Mouse (Mus musculus): ENCODE measurements around the gene E130308A19Rik. TPM values are rescaled to one million over a fixed set of nuclear protein-coding genes. Genes with fewer than 3 reads are reported as not detected.

The E130308A19Rik gene
- polyA plus RNA-seq, 1 experiment from 2014 or later: 30.5 TPM

DNA sequence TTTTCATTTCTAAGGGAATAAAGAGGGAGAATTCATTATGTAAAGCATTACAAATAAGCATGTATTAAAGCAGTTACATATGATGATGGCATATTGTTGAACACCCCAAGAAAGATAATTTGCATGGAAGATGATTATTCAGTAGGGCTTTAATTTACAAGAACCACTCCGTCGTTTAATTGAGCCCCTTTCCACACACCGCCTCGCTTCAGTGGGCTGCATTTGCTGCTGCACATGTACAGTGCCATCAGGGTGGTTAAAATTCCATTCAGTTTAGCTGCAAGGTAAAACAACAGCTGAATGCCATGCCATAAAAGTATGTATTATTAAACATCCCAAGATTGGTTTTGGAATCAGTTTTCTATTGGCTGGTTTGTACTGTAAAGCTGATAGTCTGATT is 19.0 kb downstream of the E130308A19Rik start:
- H3K4me1 ChIP-seq (ENCODE audit: control insufficient read depth, insufficient read depth, low read length): peaks cover 16% of the 10 kb centered on the region
- H3K36me3 ChIP-seq (ENCODE audit: control insufficient read depth, insufficient read depth, low read length): no peaks in the 10 kb centered on the region
- no peak overlapping the region for H3K4me3 ChIP-seq (ENCODE audit: low read depth, low read length)
- no peaks in the 10 kb centered on the region for H3K27me3 ChIP-seq (ENCODE audit: control insufficient read depth, insufficient read depth, low read length)
- H3K27ac ChIP-seq (ENCODE audit: low read depth, low read length): no peak overlapping the region
- no peak overlapping the region for H3K9ac ChIP-seq (ENCODE audit: low read depth, low read length)
- no peak for ATAC-seq (replicated peaks; ENCODE audit: insufficient number of reproducible peaks, low FRiP score, low TSS enrichment)
- WGBS (ENCODE audit: insufficient replicate concordance): 88% methylated on average over 4 of the region's 4 CpGs
- H3K4me2 ChIP-seq: no peak overlapping the region
- H3K9me3 ChIP-seq (replicated peaks; ENCODE audit: control insufficient read depth, low read length): no peaks in the 10 kb centered on the region

DNA sequence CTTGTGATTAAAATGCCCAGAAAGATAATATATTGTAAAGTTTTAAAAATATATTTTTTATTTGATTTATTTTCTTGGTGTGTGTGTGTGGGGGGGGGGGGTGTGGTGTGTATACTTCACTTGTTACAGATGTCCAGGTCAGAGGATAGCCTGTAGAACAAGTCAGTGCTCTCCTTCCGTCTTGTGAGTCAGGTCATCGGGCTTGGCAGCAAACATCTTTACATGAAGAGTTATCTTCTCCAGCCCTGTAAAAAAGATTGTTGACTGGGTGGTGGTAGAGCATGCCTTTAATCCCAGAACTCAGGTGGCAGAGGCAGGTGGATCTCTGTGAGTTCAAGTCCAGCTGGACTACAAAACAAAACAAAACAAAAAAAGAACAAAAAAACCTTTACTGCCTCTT is 19.6 kb downstream of the E130308A19Rik start:
- no peaks in the 10 kb centered on the region for H3K36me3 ChIP-seq (ENCODE audit: control insufficient read depth, insufficient read depth, low read length)
- ATAC-seq (replicated peaks; ENCODE audit: insufficient number of reproducible peaks, low FRiP score, low TSS enrichment): no peak
- peaks cover 11% of the 10 kb centered on the region for H3K4me1 ChIP-seq (ENCODE audit: control insufficient read depth, insufficient read depth, low read length)
- H3K27ac ChIP-seq (ENCODE audit: low read depth, low read length): no peak overlapping the region
- no peaks in the 10 kb centered on the region for H3K27me3 ChIP-seq (ENCODE audit: control insufficient read depth, insufficient read depth, low read length)
- no peak overlapping the region for H3K4me3 ChIP-seq (ENCODE audit: low read depth, low read length)
- 83% methylated on average over 2 of the region's 2 CpGs for WGBS (ENCODE audit: insufficient replicate concordance)
- no peak overlapping the region for H3K9ac ChIP-seq (ENCODE audit: low read depth, low read length)
- H3K9me3 ChIP-seq (replicated peaks; ENCODE audit: control insufficient read depth, low read length): no peaks in the 10 kb centered on the region
- H3K4me2 ChIP-seq: no peak overlapping the region

DNA sequence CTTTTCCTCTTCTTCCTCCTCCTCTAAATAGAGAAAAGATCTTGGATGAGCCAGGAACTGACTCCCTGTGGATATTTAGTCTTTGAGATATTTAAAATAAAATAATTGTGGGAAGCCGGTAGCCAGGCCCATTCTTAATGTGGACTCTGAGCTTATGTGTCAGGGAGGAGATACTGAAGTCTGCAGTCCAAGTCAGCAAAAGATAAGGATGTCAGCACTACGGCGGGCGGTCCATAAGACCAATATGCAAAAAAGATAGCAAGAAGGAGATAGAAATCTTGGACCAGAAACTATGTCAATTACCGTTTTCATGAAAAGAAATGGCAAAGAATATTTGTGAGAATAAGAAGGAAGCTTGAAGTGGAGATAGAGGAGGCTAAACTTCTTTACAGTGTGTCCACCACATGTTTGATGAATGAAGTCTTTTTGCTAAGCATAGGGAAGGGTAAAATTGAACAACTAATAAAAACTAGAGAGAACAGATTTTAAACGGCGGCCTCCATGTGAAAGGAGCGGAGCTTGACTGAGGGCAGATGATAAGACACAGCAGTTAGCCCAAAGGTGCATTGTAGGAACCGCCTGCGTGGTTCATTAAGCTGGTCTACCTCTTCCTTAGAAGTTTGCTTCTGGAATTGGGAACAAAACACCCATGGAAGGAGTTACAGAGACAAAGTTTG is 20.1 kb downstream of the E130308A19Rik start:
- Histone ChIP-seq H3K27ac (ENCODE audit: low read depth, low read length) (no peak overlapping the region), H3K4me3 (ENCODE audit: low read depth, low read length) (no peak overlapping the region), H3K9me3 (replicated peaks; ENCODE audit: control insufficient read depth, low read length) (no peaks in the 10 kb centered on the region), H3K27me3 (ENCODE audit: control insufficient read depth, insufficient read depth, low read length) (no peaks in the 10 kb centered on the region), H3K4me2 (no peak overlapping the region), H3K9ac (ENCODE audit: low read depth, low read length) (no peak overlapping the region), H3K4me1 (ENCODE audit: control insufficient read depth, insufficient read depth, low read length) (peaks cover 7% of the 10 kb centered on the region; the same call in 1 of the 2 replicates), H3K36me3 (ENCODE audit: control insufficient read depth, insufficient read depth, low read length) (no peaks in the 10 kb centered on the region)
- ATAC-seq (replicated peaks; ENCODE audit: insufficient number of reproducible peaks, low FRiP score, low TSS enrichment): no peak
- 56% methylated on average over 10 of the region's 10 CpGs for WGBS (ENCODE audit: insufficient replicate concordance)

DNA sequence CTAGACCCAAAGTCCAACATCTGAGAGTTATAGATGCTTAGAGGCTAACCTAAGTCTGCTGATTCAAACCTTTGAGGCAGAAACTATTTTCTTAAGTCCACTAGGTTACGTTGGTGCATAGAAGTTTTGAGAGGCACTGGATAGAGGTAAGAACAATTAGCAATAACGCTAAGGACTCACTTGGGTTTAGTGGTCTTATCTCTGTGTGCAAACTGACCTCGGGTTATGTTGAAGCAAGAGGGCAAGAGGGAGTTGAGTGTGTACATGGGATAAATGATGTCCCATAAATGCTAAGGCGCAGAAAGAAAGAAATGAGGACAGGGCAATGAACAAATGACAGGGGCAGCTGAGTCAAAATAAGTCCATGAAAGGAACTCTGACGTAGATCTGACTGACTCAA is 23.1 kb downstream of the E130308A19Rik start:
- Histone ChIP-seq H3K9ac (ENCODE audit: low read depth, low read length) (no peak overlapping the region), H3K27me3 (ENCODE audit: control insufficient read depth, insufficient read depth, low read length) (no peaks in the 10 kb centered on the region), H3K9me3 (replicated peaks; ENCODE audit: control insufficient read depth, low read length) (no peaks in the 10 kb centered on the region), H3K4me2 (no peak overlapping the region), H3K4me1 (ENCODE audit: control insufficient read depth, insufficient read depth, low read length) (peaks cover 4% of the 10 kb centered on the region; the same call in 1 of the 2 replicates), H3K4me3 (ENCODE audit: low read depth, low read length) (no peak overlapping the region), H3K27ac (ENCODE audit: low read depth, low read length) (no peak overlapping the region), H3K36me3 (ENCODE audit: control insufficient read depth, insufficient read depth, low read length) (no peaks in the 10 kb centered on the region)
- ATAC-seq (replicated peaks; ENCODE audit: insufficient number of reproducible peaks, low FRiP score, low TSS enrichment): no peak
- 67% methylated on average over 5 of the region's 5 CpGs for WGBS (ENCODE audit: insufficient replicate concordance)

DNA sequence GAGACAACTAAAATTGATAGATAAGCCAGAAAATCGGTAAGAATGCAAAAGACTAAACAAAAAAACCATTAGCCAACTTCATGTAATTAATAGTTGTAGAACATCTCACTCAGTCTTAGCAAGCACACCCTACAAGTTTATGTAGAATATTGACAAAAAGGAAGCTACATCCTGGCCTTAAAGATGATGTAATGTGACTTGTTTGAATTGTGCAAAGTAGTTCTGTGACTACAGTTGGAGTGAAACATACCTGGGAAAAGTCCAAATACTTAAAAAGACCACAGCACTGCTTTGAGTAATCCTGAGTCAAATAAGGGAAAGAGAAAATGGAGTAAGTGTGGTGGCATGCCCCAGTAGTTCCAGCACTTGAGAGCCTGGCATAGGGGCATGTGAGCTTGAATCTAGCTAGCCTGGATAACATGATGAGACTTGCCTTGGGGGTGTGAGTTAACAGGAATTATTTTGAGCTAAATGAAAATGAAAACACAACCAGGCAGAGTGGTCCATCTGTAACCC is 26.2 kb downstream of the E130308A19Rik start:
- Histone ChIP-seq H3K9ac (ENCODE audit: low read depth, low read length) (no peak overlapping the region), H3K36me3 (ENCODE audit: control insufficient read depth, insufficient read depth, low read length) (no peaks in the 10 kb centered on the region), H3K4me2 (no peak overlapping the region), H3K27me3 (ENCODE audit: control insufficient read depth, insufficient read depth, low read length) (no peaks in the 10 kb centered on the region), H3K27ac (ENCODE audit: low read depth, low read length) (no peak overlapping the region), H3K9me3 (replicated peaks; ENCODE audit: control insufficient read depth, low read length) (no peaks in the 10 kb centered on the region), H3K4me1 (ENCODE audit: control insufficient read depth, insufficient read depth, low read length) (0 out of 2 replicates have a peak, but pooled peaks cover 2% of the 10 kb centered on the region), H3K4me3 (ENCODE audit: low read depth, low read length) (no peak overlapping the region)
- no peak for ATAC-seq (replicated peaks; ENCODE audit: insufficient number of reproducible peaks, low FRiP score, low TSS enrichment)
- WGBS (ENCODE audit: insufficient replicate concordance): 74% methylated on average over 1 of the region's 1 CpGs

DNA sequence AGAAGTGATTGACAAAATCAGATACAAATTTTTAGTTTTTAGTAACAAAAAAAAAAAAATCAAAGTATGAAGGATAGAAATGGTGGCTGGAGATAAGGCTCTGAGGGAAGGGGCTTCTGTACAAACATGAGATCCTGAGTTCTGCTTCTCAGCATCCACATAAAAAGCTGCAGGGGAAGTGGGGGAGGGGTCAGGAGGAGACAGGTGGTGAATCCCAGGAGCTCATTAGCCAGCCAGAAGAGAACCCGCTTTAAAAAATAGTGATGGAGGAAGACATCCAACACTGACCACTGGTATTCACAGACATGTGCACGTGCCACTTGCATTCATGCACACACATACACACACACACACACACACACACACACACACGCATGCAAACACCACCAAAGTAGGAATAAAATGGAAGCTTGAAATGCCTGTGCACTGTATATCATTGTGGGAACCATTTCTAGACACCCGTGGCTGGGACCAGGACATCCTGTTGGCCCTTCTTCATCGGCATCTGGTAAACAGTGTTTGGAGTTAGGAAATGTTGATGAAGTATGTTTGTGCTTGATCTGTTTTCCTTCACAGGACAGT is 30.1 kb downstream of the E130308A19Rik start:
- Histone ChIP-seq H3K9ac (ENCODE audit: low read depth, low read length) (no peak overlapping the region), H3K9me3 (replicated peaks; ENCODE audit: control insufficient read depth, low read length) (no peaks in the 10 kb centered on the region), H3K4me1 (ENCODE audit: control insufficient read depth, insufficient read depth, low read length) (no peaks in the 10 kb centered on the region), H3K4me3 (ENCODE audit: low read depth, low read length) (no peak overlapping the region), H3K4me2 (no peak overlapping the region), H3K27me3 (ENCODE audit: control insufficient read depth, insufficient read depth, low read length) (no peaks in the 10 kb centered on the region), H3K36me3 (ENCODE audit: control insufficient read depth, insufficient read depth, low read length) (no peaks in the 10 kb centered on the region), H3K27ac (ENCODE audit: low read depth, low read length) (no peak overlapping the region)
- no peak for ATAC-seq (replicated peaks; ENCODE audit: insufficient number of reproducible peaks, low FRiP score, low TSS enrichment)
- WGBS (ENCODE audit: insufficient replicate concordance): 80% methylated on average over 5 of the region's 5 CpGs

DNA sequence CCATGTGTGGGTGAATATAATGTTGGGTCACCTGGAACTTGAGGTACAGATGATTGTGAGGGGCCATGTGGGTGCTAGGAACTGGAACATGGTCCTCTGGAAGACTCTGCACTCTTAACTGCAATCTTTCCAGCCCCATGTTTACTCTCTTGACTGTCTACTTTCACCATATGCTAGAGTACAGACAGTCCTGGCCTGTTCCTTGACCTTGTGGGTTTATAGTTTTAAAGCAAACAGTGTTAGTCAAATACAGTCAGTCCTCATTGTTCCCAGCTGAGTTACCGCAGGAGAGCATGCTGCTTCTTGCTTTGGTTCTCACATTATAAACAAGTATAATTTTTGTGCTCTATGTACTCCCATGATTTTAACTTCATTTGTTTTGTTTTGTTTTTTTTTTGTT is 36.2 kb downstream of the E130308A19Rik start:
- H3K27ac ChIP-seq (ENCODE audit: low read depth, low read length): no peak overlapping the region
- H3K4me1 ChIP-seq (ENCODE audit: control insufficient read depth, insufficient read depth, low read length): peaks cover 7% of the 10 kb centered on the region
- ATAC-seq (replicated peaks; ENCODE audit: insufficient number of reproducible peaks, low FRiP score, low TSS enrichment): no peak
- no peak overlapping the region for H3K4me3 ChIP-seq (ENCODE audit: low read depth, low read length)
- H3K9me3 ChIP-seq (replicated peaks; ENCODE audit: control insufficient read depth, low read length): no peaks in the 10 kb centered on the region
- 93% methylated on average over 1 of the region's 1 CpGs for WGBS (ENCODE audit: insufficient replicate concordance)
- H3K36me3 ChIP-seq (ENCODE audit: control insufficient read depth, insufficient read depth, low read length): no peaks in the 10 kb centered on the region
- no peaks in the 10 kb centered on the region for H3K27me3 ChIP-seq (ENCODE audit: control insufficient read depth, insufficient read depth, low read length)
- H3K4me2 ChIP-seq: no peak overlapping the region
- no peak overlapping the region for H3K9ac ChIP-seq (ENCODE audit: low read depth, low read length)

DNA sequence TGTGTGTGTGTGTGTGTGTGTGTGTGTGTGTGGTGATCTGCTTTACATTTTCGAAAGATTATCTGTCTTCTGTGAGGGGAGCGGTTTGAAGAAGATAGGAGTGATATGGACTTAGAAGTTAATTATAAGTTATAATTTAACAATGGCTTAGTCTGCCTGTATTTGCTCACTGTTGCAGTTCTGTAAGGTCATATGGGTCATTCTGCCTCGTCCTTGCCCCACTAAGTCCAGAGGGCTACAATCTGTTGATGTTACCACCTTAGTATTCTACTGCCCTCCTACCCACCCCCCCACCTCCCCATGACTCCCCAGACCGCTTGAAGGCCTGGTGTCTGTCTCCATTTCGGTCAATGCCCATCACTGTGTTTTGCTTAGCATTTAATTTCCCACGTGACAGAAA is 37.4 kb downstream of the E130308A19Rik start:
- no peak overlapping the region for H3K4me2 ChIP-seq
- 84% methylated on average over 6 of the region's 6 CpGs for whole genome bisulfite sequencing (ENCODE audit: insufficient replicate concordance)
- peaks cover 15% of the 10 kb centered on the region for H3K4me1 ChIP-seq (ENCODE audit: control insufficient read depth, insufficient read depth, low read length)
- H3K9me3 ChIP-seq (replicated peaks; ENCODE audit: control insufficient read depth, low read length): no peaks in the 10 kb centered on the region
- no peak overlapping the region for H3K9ac ChIP-seq (ENCODE audit: low read depth, low read length)
- no peak overlapping the region for H3K4me3 ChIP-seq (ENCODE audit: low read depth, low read length)
- ATAC-seq (replicated peaks; ENCODE audit: insufficient number of reproducible peaks, low FRiP score, low TSS enrichment): no peak
- H3K36me3 ChIP-seq (ENCODE audit: control insufficient read depth, insufficient read depth, low read length): no peaks in the 10 kb centered on the region
- no peak overlapping the region for H3K27ac ChIP-seq (ENCODE audit: low read depth, low read length)
- no peaks in the 10 kb centered on the region for H3K27me3 ChIP-seq (ENCODE audit: control insufficient read depth, insufficient read depth, low read length)

Measured in heart, embryonic 11.5 days (tissue).